Mouse (Mus musculus) erythroblast, embryonic 14.5 days (primary cell): ENCODE measurements around the gene Cpne5.

Source experiments
- GATA1 ChIP-seq: IDR thresholded peaks from 2 replicates; pipeline ENCODE4 v1.6.1; 2012; ENCODE audit warnings: low read length, inconsistent platforms, mixed read lengths
- TAL1 ChIP-seq: IDR thresholded peaks from 3 replicates; pipeline ENCODE4 v1.6.1; 2012; ENCODE audit warnings: low read length, inconsistent platforms, mixed read lengths

DNA sequence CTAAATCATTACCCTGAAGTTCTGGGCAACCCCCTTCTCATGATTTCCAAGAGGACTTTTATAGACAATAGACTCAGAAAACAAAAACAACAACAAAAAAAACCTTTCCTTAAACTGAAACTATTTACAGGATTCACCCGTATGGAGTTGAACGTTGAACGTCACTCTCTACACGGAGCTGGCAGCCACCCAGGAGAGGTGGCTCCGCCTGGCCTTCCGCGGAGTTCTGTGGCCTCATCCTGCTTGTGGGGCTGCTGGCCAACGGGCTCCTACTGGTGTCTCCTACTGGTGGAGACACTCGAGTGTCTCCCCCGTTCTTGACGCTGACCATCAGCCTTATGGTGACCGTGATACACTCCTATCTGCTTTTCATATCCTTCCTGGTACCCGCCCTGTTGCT lies 83.7 kb downstream of the Cpne5 start:
- TF ChIP-seq GATA1 (no peak), TAL1 (no peak)
